ENCODE assay signal across 9 mouse cellular contexts in genomic region chr6:126644181-126645043, GRCm38 (mm10). TPM values are rescaled to one million over a fixed set of nuclear protein-coding genes. Genes with fewer than 3 reads are reported as not detected.
DNase-seq lines count a peak whose midpoint lies in the region; ATAC-seq and TF ChIP-seq lines count a peak whose summit lies in the region.
"Had no signal": no experiment of that assay in that cellular context is flagged by ENCODE, and none has a peak within 500 bp of the region (broad histone marks: within the 10 kb centered on the region; RNA-seq: fewer than 3 reads in every experiment).

No protein-coding gene starts in this region.

- H3K4me1 ChIP-seq in embryonic facial prominence, embryonic 10.5 days = peaks cover 38% of the 10 kb centered on the region
- peaks cover 44% of the 10 kb centered on the region for H3K4me1 ChIP-seq in hindbrain, embryonic 13.5 days (replicated peaks)
- peaks cover 8% of the 10 kb centered on the region for H3K4me1 ChIP-seq in midbrain, postnatal 0 days (ENCODE audit: insufficient read depth, low read length)

- peak; percentile 19 for DNase-seq in gastrocnemius, postnatal 10 days
- DNase-seq in gastrocnemius, adult 8-10 months (ENCODE audit: low spot score in 2 of 2) = no peak
- DNase-seq in Muller cell, postnatal 12 days (ENCODE audit: inconsistent ontology term) = peak; percentile 56
- peak; percentile 72 for DNase-seq in embryonic facial prominence, embryonic 10.5 days (ENCODE audit: low spot score)
- peak; percentile 38 to 64 for DNase-seq in left cerebral cortex, postnatal 10 days (ENCODE audit: extremely low spot score in 1 of 2, low spot score in 2 of 2)
- DNase-seq in midbrain, postnatal 0 days (ENCODE audit: low spot score) = peak; percentile 49
- no peak for DNase-seq in spleen, postnatal 4 days (ENCODE audit: low spot score in 2 of 2)

- peaks cover 96% of the 10 kb centered on the region for H3K27me3 ChIP-seq in embryonic facial prominence, embryonic 10.5 days (replicated peaks; ENCODE audit: low read depth, poor library complexity, severe bottlenecking)
- peaks cover 54% of the 10 kb centered on the region for H3K27me3 ChIP-seq in hindbrain, embryonic 13.5 days
- peaks cover 29% of the 10 kb centered on the region for H3K27me3 ChIP-seq in midbrain, postnatal 0 days (ENCODE audit: insufficient read depth, low read length)

- no peak for TF ChIP-seq CTCF in midbrain, postnatal 0 days (IDR thresholded peaks at IDR 0.05)

- intact Hi-C loops in left cerebral cortex, postnatal 10 days (cut with DNase I) = loop anchor here (5.0 kb wide), 2 partner anchors 58 to 82 kb away; no protein-coding TSS in a partner anchor

- H3K4me3 ChIP-seq in embryonic facial prominence, embryonic 10.5 days = peak overlapping the region; percentile 68
- H3K4me3 ChIP-seq in hindbrain, embryonic 13.5 days = peak overlapping the region; percentile 60
- peak overlapping the region; percentile 59 for H3K4me3 ChIP-seq in midbrain, postnatal 0 days (ENCODE audit: low read depth, low read length)

- peak overlapping the region; percentile 98 for H3K4me2 ChIP-seq in hindbrain, embryonic 13.5 days
- H3K4me2 ChIP-seq in midbrain, postnatal 0 days (ENCODE audit: low read depth, low read length, poor library complexity, severe bottlenecking) = peak overlapping the region; percentile 98

- H3K27ac ChIP-seq in embryonic facial prominence, embryonic 10.5 days (replicated peaks) = no peak overlapping the region
- H3K27ac ChIP-seq in hindbrain, embryonic 13.5 days = peak overlapping the region; percentile 69; the same call in 1 of the 2 replicates
- no peak overlapping the region for H3K27ac ChIP-seq in midbrain, postnatal 0 days (ENCODE audit: low read depth, low read length)

- ATAC-seq in hindbrain, embryonic 13.5 days (ENCODE audit: low FRiP score) = peak; percentile 65
- peak; percentile 41 for ATAC-seq in midbrain, postnatal 0 days (ENCODE audit: low FRiP score)

- no peaks in the 10 kb centered on the region for H3K9me3 ChIP-seq in embryonic facial prominence, embryonic 10.5 days
- H3K9me3 ChIP-seq in hindbrain, embryonic 13.5 days = no peaks in the 10 kb centered on the region
- no peaks in the 10 kb centered on the region for H3K9me3 ChIP-seq in midbrain, postnatal 0 days (ENCODE audit: low read length)

- H3K9ac ChIP-seq in hindbrain, embryonic 13.5 days = peak overlapping the region; percentile 75
- H3K9ac ChIP-seq in midbrain, postnatal 0 days (replicated peaks; ENCODE audit: low read length, poor library complexity, severe bottlenecking) = peak overlapping the region; percentile 61

- no peaks in the 10 kb centered on the region for H3K36me3 ChIP-seq in embryonic facial prominence, embryonic 10.5 days (replicated peaks)
- no peaks in the 10 kb centered on the region for H3K36me3 ChIP-seq in hindbrain, embryonic 13.5 days
- H3K36me3 ChIP-seq in midbrain, postnatal 0 days (ENCODE audit: insufficient read depth, low read length) = no peaks in the 10 kb centered on the region

- WGBS in embryonic facial prominence, embryonic 10.5 days = under 1% methylated on average over 66 of the region's 66 CpGs
- WGBS in hindbrain, embryonic 13.5 days = under 1% methylated on average over 61 of the region's 66 CpGs
- WGBS in midbrain, postnatal 0 days = under 1% methylated on average over 63 of the region's 66 CpGs

RNA-seq across cellular contexts. Expression of gene Kcna1, which starts 1.8 kb away (rescaled TPM):
- 1 to 10 TPM; 6.3 to 7.9 TPM for total RNA-seq in gastrocnemius, postnatal 10 days (2021)
- 1 to 10 TPM in 2 of 4 experiments, under 1 TPM in 2; 0.58 to 2.1 (median 1.0) TPM for total RNA-seq in gastrocnemius, adult 8-10 months (2022)
- polyA plus RNA-seq in embryonic facial prominence, embryonic 10.5 days (2016; fragmentation: Nextera tagmentation; extraction: Ambion mirVana) = 0.47 and 0.82 TPM in 2 replicates
- 2.9 and 3.2 TPM in 2 replicates for polyA plus RNA-seq in hindbrain, embryonic 13.5 days (2015; fragmentation: Nextera tagmentation; extraction: Ambion mirVana)
- total RNA-seq in left cerebral cortex, postnatal 10 days (2021) = 10 to 100 TPM; 36.3 to 40.1 TPM
- total RNA-seq in midbrain, postnatal 0 days (2014; rRNA removed) = 2.1 and 4.2 TPM in 2 replicates
- 2.0 and 2.2 TPM in 2 replicates for polyA plus RNA-seq in midbrain, postnatal 0 days (2015; fragmentation: Nextera tagmentation; extraction: Ambion mirVana)
- polyA plus RNA-seq: C2C12 had no signal

Comparison
In these comparisons a context has a peak if more than half of its experiments do, and no peak if none do; other contexts are left out.
1. DNase-seq: peak in gastrocnemius, postnatal 10 days (single experiment), Muller cell, postnatal 12 days (single experiment), embryonic facial prominence, embryonic 10.5 days (single experiment), left cerebral cortex, postnatal 10 days (2 of 2) and midbrain, postnatal 0 days (single experiment); none in gastrocnemius, adult 8-10 months (0 of 2) and spleen, postnatal 4 days (0 of 2).
2. Peak in every context shown above with its lines, with median percentiles within 50 percentile points of each other: H3K4me3 ChIP-seq.